Comparison of ENCODE assay signal across 8 mouse cellular contexts in genomic region chr3:94658740-94659095, GRCm38 (mm10). TPM values are rescaled to one million over a fixed set of nuclear protein-coding genes. Genes with fewer than 3 reads are reported as not detected.
DNase-seq lines count a peak whose midpoint lies in the region; ATAC-seq and TF ChIP-seq lines count a peak whose summit lies in the region.
"Not testable (repeated sequence)": the region's sequence is repeated elsewhere in the genome, so short reads cannot be mapped to it uniquely, and the experiment has no call there.

TSS of gene Tuft1 (minus strand) at chr3:94658872.

- not testable (repeated sequence) for H3K79me3 ChIP-seq in C2C12 (ENCODE audit: low read depth)

- WGBS in cerebellum, adult 2 months, result under 1% methylated on average over 24 of the region's 33 CpGs
- WGBS in forebrain, postnatal 0 days, result 0% methylated on average over 15 of the region's 33 CpGs
- WGBS in liver, embryonic 13.5 days (ENCODE audit: insufficient replicate concordance), result under 1% methylated on average over 22 of the region's 33 CpGs
- WGBS in midbrain, postnatal 0 days, result 1% methylated on average over 12 of the region's 33 CpGs

- H3K4me2 ChIP-seq in forebrain, postnatal 0 days (ENCODE audit: low read depth), result peak within 1 kb of the TSS; percentile 50
- H3K4me2 ChIP-seq in liver, embryonic 13.5 days, result peak within 1 kb of the TSS; percentile 82
- H3K4me2 ChIP-seq in midbrain, postnatal 0 days (ENCODE audit: low read depth, low read length, poor library complexity, severe bottlenecking), result peak within 1 kb of the TSS; percentile 47

- not testable (repeated sequence) for H3K9ac ChIP-seq in forebrain, postnatal 0 days; midbrain, postnatal 0 days (replicated peaks; ENCODE audit: low read length, poor library complexity, severe bottlenecking)
- peak within 1 kb of the TSS; percentile 72 for H3K9ac ChIP-seq in liver, embryonic 13.5 days

- ATAC-seq in forebrain, postnatal 0 days, result peak; percentile 95
- ATAC-seq in liver, embryonic 13.5 days (ENCODE audit: low read depth), result peak; percentile 92
- peak; percentile 91 for ATAC-seq in midbrain, postnatal 0 days (ENCODE audit: low FRiP score)

- DNase-seq in cerebellum, adult 2 months, result peak; percentile 67 to 71
- not testable (repeated sequence) for DNase-seq in forebrain, postnatal 0 days; midbrain, postnatal 0 days (ENCODE audit: low spot score)
- DNase-seq in heart, postnatal 25 days (ENCODE audit: low spot score), result peak; percentile 58
- peak; percentile 79 to 88 for DNase-seq in kidney, postnatal 25 days
- DNase-seq in liver, embryonic 13.5 days, result peak; percentile 94
- peak; percentile 84 to 87 for DNase-seq in spleen, postnatal 36 days (ENCODE audit: low spot score in 2 of 2)

- H3K27ac ChIP-seq in cerebellum, adult 2 months (ENCODE audit: insufficient read depth, low read length); forebrain, postnatal 0 days (ENCODE audit: low read depth, low read length); midbrain, postnatal 0 days (ENCODE audit: low read depth, low read length): not testable (repeated sequence)
- peak within 1 kb of the TSS; percentile 74 for H3K27ac ChIP-seq in liver, embryonic 13.5 days

- H3K4me3 ChIP-seq in C2C12 (ENCODE audit: insufficient read depth, poor library complexity, severe bottlenecking), result peak within 1 kb of the TSS; percentile 11
- H3K4me3 ChIP-seq in cerebellum, adult 2 months (replicated peaks; ENCODE audit: insufficient read depth, low read depth, low read length), result peak within 1 kb of the TSS; percentile 22
- H3K4me3 ChIP-seq in forebrain, postnatal 0 days (ENCODE audit: low read depth, low read length), result peak within 1 kb of the TSS; percentile 30
- peak within 1 kb of the TSS; percentile 62 for H3K4me3 ChIP-seq in liver, embryonic 13.5 days (replicated peaks)
- H3K4me3 ChIP-seq in midbrain, postnatal 0 days (ENCODE audit: low read depth, low read length), result peak within 1 kb of the TSS; percentile 37

- not testable (repeated sequence) for H3ac ChIP-seq in C2C12 (ENCODE audit: control insufficient read depth, insufficient read length, low read depth)

- not testable (repeated sequence) for H3K36me3 ChIP-seq in C2C12 (ENCODE audit: control insufficient read depth, insufficient read depth); forebrain, postnatal 0 days (ENCODE audit: insufficient read depth); liver, embryonic 13.5 days; midbrain, postnatal 0 days (ENCODE audit: insufficient read depth, low read length)

- not testable (repeated sequence) for TF ChIP-seq CTCF in C2C12 (IDR thresholded peaks at IDR 0.05; ENCODE audit: control insufficient read depth, insufficient read depth, insufficient read length); cerebellum, adult 2 months (IDR thresholded peaks at IDR 0.05; ENCODE audit: borderline replicate concordance, insufficient read depth, low read depth, low read length); forebrain, postnatal 0 days (IDR thresholded peaks at IDR 0.05; ENCODE audit: low read depth); midbrain, postnatal 0 days (IDR thresholded peaks at IDR 0.05)

- not testable (repeated sequence) for H3K79me2 ChIP-seq in C2C12 (ENCODE audit: control insufficient read depth, insufficient read depth)

- not testable (repeated sequence) for H3K4me1 ChIP-seq in cerebellum, adult 2 months (ENCODE audit: control insufficient read depth, insufficient read depth, low read length); forebrain, postnatal 0 days (ENCODE audit: insufficient read depth); midbrain, postnatal 0 days (ENCODE audit: insufficient read depth, low read length)
- H3K4me1 ChIP-seq in liver, embryonic 13.5 days (replicated peaks), result peaks cover 30% of the 10 kb centered on the region

- not testable (repeated sequence) for H3K27me3 ChIP-seq in C2C12 (ENCODE audit: control insufficient read depth, insufficient read depth, insufficient read length); cerebellum, adult 2 months (ENCODE audit: control insufficient read depth, insufficient read depth, low read length); forebrain, postnatal 0 days (ENCODE audit: insufficient read depth, low read length); liver, embryonic 13.5 days; midbrain, postnatal 0 days (ENCODE audit: insufficient read depth, low read length)

- TF ChIP-seq POLR2A in cerebellum, adult 2 months (IDR thresholded peaks at IDR 0.05; ENCODE audit: borderline replicate concordance, insufficient read depth, low read length), result not testable (repeated sequence)

- not testable (repeated sequence) for H3K9me3 ChIP-seq in forebrain, postnatal 0 days (ENCODE audit: low read length); liver, embryonic 13.5 days (replicated peaks); midbrain, postnatal 0 days (ENCODE audit: low read length)

- intact Hi-C loops in heart, postnatal 25 days (cut with DNase I), result loop anchor here (5.0 kb wide), 1 partner anchor 94 kb away; no protein-coding TSS in a partner anchor

RNA-seq across cellular contexts. Expression of gene Tuft1, which starts in this region (rescaled TPM):
- 2.8 TPM for polyA plus RNA-seq in C2C12 (2012; fragmentation: generic; extraction: Trizol)
- polyA plus RNA-seq in cerebellum, adult 2 months (2012; rRNA removed), result 7.0 and 7.4 TPM in 2 replicates
- 6.5 and 7.6 TPM in 2 replicates for total RNA-seq in forebrain, postnatal 0 days (2014; rRNA removed)
- 4.0 and 5.7 TPM in 2 replicates for polyA plus RNA-seq in forebrain, postnatal 0 days (2015; fragmentation: Nextera tagmentation; extraction: Ambion mirVana)
- 1 to 10 TPM; 2.5 to 3.0 TPM for total RNA-seq in heart, postnatal 25 days (2021)
- polyA plus RNA-seq in liver, embryonic 13.5 days (2015; fragmentation: Nextera tagmentation; extraction: Ambion mirVana), result 4.7 and 5.3 TPM in 2 replicates
- total RNA-seq in midbrain, postnatal 0 days (2014; rRNA removed), result 10.0 and 11.1 TPM in 2 replicates
- 5.9 and 6.3 TPM in 2 replicates for polyA plus RNA-seq in midbrain, postnatal 0 days (2015; fragmentation: Nextera tagmentation; extraction: Ambion mirVana)

Comparison
In these comparisons a context has a peak if more than half of its experiments do, and no peak if none do; other contexts are left out.
1. H3K4me3 ChIP-seq: peak in every context shown above with its lines; median percentile 62 in liver, embryonic 13.5 days; 37 in midbrain, postnatal 0 days; 30 in forebrain, postnatal 0 days; 22 in cerebellum, adult 2 months; 11 in C2C12.